Mouse (Mus musculus) E14TG2a.4 (cell line): Measurements from ENCODE around the gene Bcas3.

ENCODE experiments used
- CTCF ChIP-seq: conservative IDR thresholded peaks from 2 replicates; pipeline ENCODE4 v1.5.1; 2014; ENCODE audit warnings: low read length
- POU5F1 ChIP-seq: IDR thresholded peaks from 2 replicates; pipeline ENCODE4 v1.6.1; 2014; ENCODE audit warnings: low read length, borderline replicate concordance

DNA sequence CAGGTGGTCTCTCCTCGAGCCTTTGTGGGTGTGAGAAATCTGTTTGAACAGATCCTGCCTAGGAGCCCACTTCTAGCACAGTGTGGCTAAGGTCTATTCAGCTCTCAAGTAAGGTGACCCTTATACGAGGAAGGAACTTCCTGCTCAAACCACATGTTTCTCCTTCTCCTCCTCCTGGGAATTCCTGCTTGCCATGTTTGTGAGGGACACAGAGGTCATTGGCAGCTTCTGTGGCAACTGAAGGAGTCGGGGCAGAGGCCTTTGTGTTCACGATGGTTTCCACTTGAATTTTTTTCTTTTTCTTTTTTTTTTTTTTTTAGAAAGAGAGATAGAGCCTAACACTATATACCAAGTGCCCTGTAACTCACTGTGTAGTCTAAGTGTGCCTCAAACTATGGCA is 420.4 kb downstream of the Bcas3 start:
- TF ChIP-seq CTCF, result no peak
- no peak for TF ChIP-seq POU5F1
